Mouse (Mus musculus) heart, embryonic 16.5 days (tissue): ENCODE results near the gene Zc3h18. TPM values are rescaled to one million over a fixed set of nuclear protein-coding genes. Genes with fewer than 3 reads are reported as not detected.

Experiments used
- ATAC-seq: fragments of 200-750 bp; cut with Nextera tagmentation; replicated peaks from 2 replicates; pipeline ENCODE4 v1.8.0; 2017; ENCODE audit warnings: moderate number of reproducible peaks; ENCODE audit not compliant: insufficient read depth, low FRiP score; ENCODE audit errors: extremely low read depth
- H3K27ac ChIP-seq: fragments of 300-500 bp; sonication (generic); 2 replicates; pipeline ENCODE4 v1.5.1; 2014; ENCODE audit warnings: mild to moderate bottlenecking, low read length, control low read depth, moderate library complexity
- H3K27me3 ChIP-seq: fragments of 300-500 bp; sonication (generic); 2 replicates; pipeline ENCODE4 v1.6.1; 2014; ENCODE audit warnings: low read length, mixed read lengths; ENCODE audit not compliant: control insufficient read depth, insufficient read depth
- H3K36me3 ChIP-seq: fragments of 300-500 bp; sonication (generic); 2 replicates; pipeline ENCODE4 v1.6.1; 2014; ENCODE audit not compliant: control insufficient read depth, insufficient read depth
- H3K4me1 ChIP-seq: fragments of 300-500 bp; sonication (generic); 2 replicates; pipeline ENCODE4 v1.6.1; 2014; ENCODE audit warnings: low read length, mixed read lengths; ENCODE audit not compliant: control insufficient read depth, insufficient read depth
- H3K4me2 ChIP-seq: fragments of 300-500 bp; sonication (generic); 2 replicates; pipeline ENCODE4 v1.6.1; 2014; ENCODE audit warnings: low read depth, mild to moderate bottlenecking, control low read depth, low read length
- H3K4me3 ChIP-seq: fragments of 300-500 bp; sonication (generic); 2 replicates; pipeline ENCODE4 v1.5.1; 2014; ENCODE audit warnings: mild to moderate bottlenecking, control low read depth, low read length
- H3K9ac ChIP-seq: fragments of 300-500 bp; sonication (generic); 2 replicates; pipeline ENCODE4 v1.6.1; 2014; ENCODE audit warnings: low read length, control low read depth
- H3K9me3 ChIP-seq: fragments of 300-500 bp; sonication (generic); replicated peaks from 2 replicates; pipeline ENCODE4 v1.6.1; 2016; ENCODE audit warnings: low read length; ENCODE audit not compliant: control insufficient read depth
- WGBS: fragments of 180-500 bp; shearing (Covaris S2); extraction: QIAGEN DNeasy Blood & Tissue Kit; methylation state at CpG from one replicate; pipeline ENCODE4 v1.1.7; 2014; 5-methylcytosine and 5-hydroxymethylcytosine counted together
- polyA plus RNA-seq: library from polyadenylated mRNA; unstranded; fragments of >200 nt; fragmentation: Nextera tagmentation; extraction: Ambion mirVana; gene quantifications from 2 replicates; pipeline ENCODE4 v1.2.1, GENCODE M21; 2015

Zc3h18 gene
- polyA plus RNA-seq, 1 experiment from 2014 or later = 28.7 TPM

DNA sequence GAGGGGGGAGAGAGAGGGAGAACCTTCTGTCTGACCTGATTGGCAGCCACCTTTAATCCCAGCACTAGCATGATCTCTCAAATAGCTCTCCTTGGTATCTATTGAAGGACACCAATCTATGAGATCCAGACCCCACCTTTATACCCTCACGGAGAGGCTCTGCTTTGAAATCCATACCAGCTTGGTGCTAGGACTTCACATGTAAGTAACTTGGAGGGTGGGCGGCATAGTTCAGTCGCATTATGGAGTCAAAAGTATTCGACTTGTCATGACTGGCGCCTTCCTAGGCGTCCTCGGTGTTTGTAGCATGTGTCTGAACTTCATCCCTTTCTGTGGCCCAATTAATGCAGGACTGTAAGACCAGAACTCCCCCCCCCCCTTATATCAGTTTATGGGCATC lies 1.1 kb upstream of the Zc3h18 start:
- Histone ChIP-seq H3K4me1 (peaks cover 17% of the 10 kb centered on the region), H3K9me3 (no peaks in the 10 kb centered on the region), H3K4me3 (no peak overlapping the region), H3K9ac (no peak overlapping the region), H3K27ac (no peak overlapping the region), H3K27me3 (no peaks in the 10 kb centered on the region), H3K4me2 (peak overlapping the region; percentile 69; the same call in 1 of the 2 replicates), H3K36me3 (peaks cover 12% of the 10 kb centered on the region)
- 92% methylated on average over 7 of the region's 7 CpGs for WGBS
- no peak for ATAC-seq

- Histone ChIP-seq H3K9me3 (no peaks in the 10 kb centered on the region), H3K4me1 (peaks cover 17% of the 10 kb centered on the region), H3K27ac (peak overlapping the region; percentile 64), H3K4me3 (peak overlapping the region; percentile 73), H3K27me3 (no peaks in the 10 kb centered on the region), H3K36me3 (peaks cover 14% of the 10 kb centered on the region), H3K9ac (peak overlapping the region; percentile 65), H3K4me2 (peak overlapping the region; percentile 69)
- 0 out of 2 replicates have a peak, but pooled peaks have one; percentile 0 for ATAC-seq
- 20% methylated on average over 13 of the region's 13 CpGs for WGBS
Measured at GRCm38 (mm10) chr8:122375751-122376364, 551 bp upstream of the Zc3h18 start.

- Histone ChIP-seq H3K4me2 (no peak overlapping the region), H3K9me3 (no peaks in the 10 kb centered on the region), H3K4me3 (no peak overlapping the region), H3K4me1 (peaks cover 4% of the 10 kb centered on the region), H3K9ac (no peak overlapping the region), H3K27me3 (no peaks in the 10 kb centered on the region), H3K27ac (no peak overlapping the region), H3K36me3 (peaks cover 47% of the 10 kb centered on the region)
- 81% methylated on average over 4 of the region's 4 CpGs for WGBS
- ATAC-seq = no peak
Measured at GRCm38 (mm10) chr8:122383039-122383438, 6.6 kb downstream of the Zc3h18 start.

GRCm38 (mm10) chr8:122389357-122389756 lies 12.9 kb downstream of the Zc3h18 start:
- Histone ChIP-seq H3K36me3 (peaks cover 47% of the 10 kb centered on the region), H3K9me3 (0 out of 2 replicates have a peak, but pooled peaks cover 4% of the 10 kb centered on the region), H3K4me2 (no peak overlapping the region), H3K27ac (no peak overlapping the region), H3K27me3 (no peaks in the 10 kb centered on the region), H3K4me1 (no peaks in the 10 kb centered on the region), H3K9ac (no peak overlapping the region), H3K4me3 (no peak overlapping the region)
- WGBS = 90% methylated on average over 3 of the region's 3 CpGs
- no peak for ATAC-seq

GRCm38 (mm10) chr8:122390758-122391157 lies 14.3 kb downstream of the Zc3h18 start:
- 80% methylated on average over 3 of the region's 3 CpGs for WGBS
- H3K4me3 ChIP-seq = no peak overlapping the region
- peaks cover 38% of the 10 kb centered on the region for H3K36me3 ChIP-seq
- H3K9ac ChIP-seq = no peak overlapping the region
- 0 out of 2 replicates have a peak, but pooled peaks cover 4% of the 10 kb centered on the region for H3K9me3 ChIP-seq
- ATAC-seq = no peak
- H3K27ac ChIP-seq = no peak overlapping the region
- H3K4me1 ChIP-seq = no peaks in the 10 kb centered on the region
- no peak overlapping the region for H3K4me2 ChIP-seq
- H3K27me3 ChIP-seq = no peaks in the 10 kb centered on the region

DNA sequence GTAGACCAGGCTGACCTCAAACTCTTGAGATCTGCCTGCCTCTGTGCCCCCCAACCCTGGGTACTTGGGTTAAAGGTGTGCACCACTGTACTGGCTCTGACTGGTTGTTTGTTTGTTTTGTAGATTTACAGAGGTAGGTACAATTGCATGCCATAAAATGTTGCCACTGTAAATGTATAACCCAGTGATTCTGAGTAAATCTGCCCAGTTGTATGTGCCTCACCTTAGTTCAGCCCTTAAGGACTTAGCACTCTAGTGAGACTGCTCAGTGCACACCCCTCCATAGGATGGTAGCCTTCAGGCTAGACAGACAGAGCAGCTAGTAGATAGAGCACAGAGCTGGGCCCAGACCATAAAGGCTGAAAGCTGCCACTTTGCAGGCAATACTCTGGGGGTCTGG lies 17.3 kb downstream of the Zc3h18 start:
- no peak overlapping the region for H3K9ac ChIP-seq
- H3K9me3 ChIP-seq = 0 out of 2 replicates have a peak, but pooled peaks cover 4% of the 10 kb centered on the region
- no peak overlapping the region for H3K4me2 ChIP-seq
- peaks cover 26% of the 10 kb centered on the region for H3K36me3 ChIP-seq
- H3K27me3 ChIP-seq = no peaks in the 10 kb centered on the region
- no peak overlapping the region for H3K27ac ChIP-seq
- H3K4me3 ChIP-seq = no peak overlapping the region
- H3K4me1 ChIP-seq = no peaks in the 10 kb centered on the region
- no peak for ATAC-seq

DNA sequence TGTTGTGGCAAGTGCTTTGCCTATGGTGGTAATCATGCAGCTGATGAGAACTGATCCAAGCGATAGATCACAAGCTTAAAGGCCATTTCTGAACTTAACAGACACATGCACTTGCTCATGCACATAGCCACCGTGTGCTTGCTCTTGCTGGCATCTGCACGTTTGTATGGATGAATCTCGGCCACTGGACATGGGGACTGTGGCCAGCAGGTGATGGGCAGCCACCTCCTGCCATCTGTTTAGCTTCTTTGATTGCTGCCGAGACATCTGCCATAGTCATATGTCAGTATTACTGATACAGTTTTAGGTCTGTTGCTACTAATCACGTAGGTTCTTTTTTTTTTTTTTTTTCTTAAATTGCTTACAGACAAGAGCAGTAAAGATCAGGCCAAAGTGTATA lies 18.9 kb downstream of the Zc3h18 start:
- ATAC-seq = no peak
- no peaks in the 10 kb centered on the region for H3K4me1 ChIP-seq
- H3K27me3 ChIP-seq = no peaks in the 10 kb centered on the region
- peaks cover 30% of the 10 kb centered on the region for H3K36me3 ChIP-seq
- no peak overlapping the region for H3K27ac ChIP-seq
- H3K4me2 ChIP-seq = no peak overlapping the region
- H3K4me3 ChIP-seq = no peak overlapping the region
- no peak overlapping the region for H3K9ac ChIP-seq
- H3K9me3 ChIP-seq = no peaks in the 10 kb centered on the region
- 83% methylated on average over 6 of the region's 6 CpGs for WGBS

DNA sequence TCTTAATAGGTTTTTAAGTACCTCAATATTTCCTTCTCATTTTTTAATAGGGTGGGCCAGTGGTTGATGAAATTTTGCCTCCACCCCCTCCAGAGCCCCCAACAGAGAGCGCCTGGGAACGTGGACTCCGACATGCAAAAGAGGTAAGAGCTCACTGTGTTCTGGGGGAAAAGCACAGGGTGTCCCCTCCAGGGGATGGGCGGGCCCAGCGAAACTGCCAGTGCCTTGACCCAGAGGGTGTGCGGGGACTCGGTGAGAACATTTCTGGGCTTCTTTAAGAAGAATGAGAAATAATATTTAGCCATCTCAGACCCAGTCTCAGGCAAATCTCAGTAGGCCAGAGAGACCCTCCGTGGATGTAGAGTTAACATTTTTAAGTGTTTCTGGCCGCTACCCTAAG lies 21.8 kb downstream of the Zc3h18 start:
- Histone ChIP-seq H3K27me3 (no peaks in the 10 kb centered on the region), H3K27ac (no peak overlapping the region), H3K9ac (no peak overlapping the region), H3K4me2 (no peak overlapping the region), H3K36me3 (peaks cover 46% of the 10 kb centered on the region), H3K4me3 (no peak overlapping the region), H3K4me1 (no peaks in the 10 kb centered on the region), H3K9me3 (no peaks in the 10 kb centered on the region)
- 95% methylated on average over 9 of the region's 9 CpGs for whole genome bisulfite sequencing
- ATAC-seq = no peak

- no peak overlapping the region for H3K4me2 ChIP-seq
- H3K9ac ChIP-seq = no peak overlapping the region
- H3K9me3 ChIP-seq = no peaks in the 10 kb centered on the region
- no peak for ATAC-seq
- no peak overlapping the region for H3K4me3 ChIP-seq
- peaks cover 67% of the 10 kb centered on the region for H3K36me3 ChIP-seq
- no peaks in the 10 kb centered on the region for H3K27me3 ChIP-seq
- H3K27ac ChIP-seq = no peak overlapping the region
- 66% methylated on average over 9 of the region's 9 CpGs for WGBS
- no peaks in the 10 kb centered on the region for H3K4me1 ChIP-seq
Measured at GRCm38 (mm10) chr8:122405146-122405805, 28.9 kb downstream of the Zc3h18 start.
